Mouse (Mus musculus) sigmoid colon, adult 10 weeks (tissue): ENCODE data around the gene Lin37. TPM values are rescaled to one million over a fixed set of nuclear protein-coding genes. Genes with fewer than 3 reads are reported as not detected.

Experiments used
- polyA plus RNA-seq: library from polyadenylated mRNA; stranded (reverse); fragments of 350-450 nt; fragmentation: Illumina TruSeq; extraction: RNeasy Lipid Tissue Mini Kit (QIAGEN cat#74804); gene quantifications from one replicate; pipeline ENCODE4 v1.2.3, GENCODE M21; 2014; ENCODE audit warnings: low read depth, low replicate concordance

Lin37 gene
- 3.1 TPM for polyA plus RNA-seq

DNA sequence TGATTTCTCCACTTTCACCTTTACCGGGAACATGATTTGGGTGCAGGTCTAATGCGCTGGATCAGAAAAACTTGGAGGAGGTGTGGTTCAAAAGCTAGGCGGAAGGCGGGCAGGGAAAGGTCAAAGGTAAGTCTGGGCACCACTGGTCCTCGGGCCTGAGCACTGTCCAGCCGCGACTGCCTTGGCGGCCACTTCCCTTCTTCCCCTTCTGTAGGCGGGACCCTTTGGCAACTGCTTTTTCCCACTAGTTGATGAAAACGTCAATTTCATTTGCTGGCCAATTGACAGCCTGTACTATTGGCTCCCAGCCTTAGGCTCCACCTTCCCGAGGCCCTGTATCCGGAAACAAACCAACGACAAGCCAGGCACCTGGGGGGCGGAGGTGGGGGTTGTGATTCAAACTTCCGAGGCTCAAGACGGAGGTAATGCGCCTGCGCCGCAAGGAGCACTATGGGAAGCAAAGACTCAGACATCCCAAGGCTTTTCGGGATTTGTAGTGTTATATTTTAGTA lies at the start of gene Lin37:
Gene Lin37, minus strand, starts transcription at position 396 of the 512 bp plus-strand sequence.

DNA sequence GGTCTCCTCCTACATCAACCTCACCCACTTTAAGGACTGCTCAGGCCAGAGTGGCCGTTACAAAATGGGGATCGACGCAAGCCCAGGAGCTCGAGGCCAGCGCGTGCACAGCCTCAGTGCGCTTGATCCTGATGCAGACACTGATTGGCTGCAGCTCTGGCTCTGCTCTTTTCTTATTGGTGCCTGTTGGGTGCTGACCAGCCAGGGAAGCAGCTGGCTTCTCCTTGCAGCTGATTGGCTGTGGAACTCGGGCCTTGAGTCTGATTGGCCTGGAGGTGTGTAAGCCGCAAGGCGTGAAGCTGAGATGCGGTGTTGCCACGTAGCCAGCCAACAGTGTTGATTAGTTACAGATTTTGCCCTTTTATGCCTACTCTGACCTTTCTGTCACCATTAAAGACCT lies 39.1 kb upstream of the Lin37 start, which contains the start of gene Zbtb32:
Gene Zbtb32, minus strand, starts transcription at position 124 of the 400 bp plus-strand sequence.

DNA sequence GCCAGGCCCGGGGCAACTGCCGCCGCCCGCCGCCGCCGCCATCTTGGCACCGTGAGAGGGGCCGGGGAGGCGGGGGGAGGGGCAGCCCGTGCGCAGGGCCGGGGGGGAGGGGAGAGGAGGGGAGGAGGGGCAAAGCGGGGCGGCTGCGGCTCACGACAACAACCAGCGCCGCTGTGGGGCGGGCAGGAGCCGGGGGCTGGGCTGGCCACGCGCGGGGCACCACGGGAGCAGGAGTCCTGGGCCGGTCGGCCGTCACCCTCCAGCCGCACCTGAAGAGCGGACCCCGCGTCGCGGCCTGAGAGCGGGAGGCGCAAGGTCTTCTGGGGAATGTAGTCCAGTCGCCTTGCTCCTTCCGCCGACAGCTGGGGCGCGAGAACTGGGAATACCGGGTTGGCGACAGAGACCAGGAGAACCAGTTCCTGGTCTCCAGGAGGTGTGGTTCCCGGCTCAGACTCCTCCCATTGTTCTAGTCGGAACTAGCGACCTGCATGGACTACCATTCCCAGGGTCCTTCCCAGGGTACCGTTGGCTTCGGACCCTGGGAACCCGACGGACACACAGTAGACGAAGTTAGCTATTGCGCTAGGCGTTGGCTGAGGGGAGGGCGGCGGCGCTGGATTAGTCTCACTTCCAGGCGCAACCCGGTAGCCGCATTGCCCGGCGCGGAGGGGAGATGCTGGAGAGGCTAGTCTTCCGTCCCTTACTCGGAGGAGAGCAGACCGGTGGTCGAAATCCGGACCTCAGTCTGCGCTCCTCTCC lies 29.2 kb upstream of the Lin37 start, which contains the start of gene Kmt2b:
Gene Kmt2b, minus strand, starts transcription at position 51 of the 759 bp plus-strand sequence.

DNA sequence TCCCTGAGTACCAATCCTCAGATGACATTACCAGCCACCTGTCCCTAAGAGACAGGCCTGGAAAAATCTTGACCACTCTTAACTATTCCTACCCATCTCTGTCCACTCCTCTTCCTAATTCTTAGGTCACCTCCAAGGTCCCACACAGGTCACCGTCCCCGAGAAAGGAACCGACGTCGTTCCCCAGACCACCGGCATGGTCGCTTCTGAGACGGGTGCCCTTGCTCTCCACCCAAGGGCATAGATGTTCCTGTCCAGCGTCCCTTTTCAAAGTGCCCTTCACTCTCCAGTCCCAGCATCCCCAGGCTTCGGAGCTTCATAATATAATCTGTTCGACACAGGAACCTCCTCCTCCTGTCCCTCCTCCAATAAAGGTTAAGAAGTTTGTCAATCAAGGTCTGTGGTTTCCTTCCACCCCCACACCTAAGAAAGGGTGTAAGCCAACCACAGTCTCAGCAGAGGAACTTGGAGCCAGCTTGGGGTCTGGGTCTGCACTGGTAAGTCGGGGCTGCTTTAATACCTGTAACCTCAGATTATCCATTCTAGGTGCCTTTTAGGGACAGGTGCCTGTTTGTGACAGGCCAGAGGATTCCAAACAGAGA lies 5.4 kb upstream of the Lin37 start, which contains the start of gene Igflr1:
Gene Igflr1, plus strand, starts transcription at position 458 of the 602 bp plus-strand sequence.

DNA sequence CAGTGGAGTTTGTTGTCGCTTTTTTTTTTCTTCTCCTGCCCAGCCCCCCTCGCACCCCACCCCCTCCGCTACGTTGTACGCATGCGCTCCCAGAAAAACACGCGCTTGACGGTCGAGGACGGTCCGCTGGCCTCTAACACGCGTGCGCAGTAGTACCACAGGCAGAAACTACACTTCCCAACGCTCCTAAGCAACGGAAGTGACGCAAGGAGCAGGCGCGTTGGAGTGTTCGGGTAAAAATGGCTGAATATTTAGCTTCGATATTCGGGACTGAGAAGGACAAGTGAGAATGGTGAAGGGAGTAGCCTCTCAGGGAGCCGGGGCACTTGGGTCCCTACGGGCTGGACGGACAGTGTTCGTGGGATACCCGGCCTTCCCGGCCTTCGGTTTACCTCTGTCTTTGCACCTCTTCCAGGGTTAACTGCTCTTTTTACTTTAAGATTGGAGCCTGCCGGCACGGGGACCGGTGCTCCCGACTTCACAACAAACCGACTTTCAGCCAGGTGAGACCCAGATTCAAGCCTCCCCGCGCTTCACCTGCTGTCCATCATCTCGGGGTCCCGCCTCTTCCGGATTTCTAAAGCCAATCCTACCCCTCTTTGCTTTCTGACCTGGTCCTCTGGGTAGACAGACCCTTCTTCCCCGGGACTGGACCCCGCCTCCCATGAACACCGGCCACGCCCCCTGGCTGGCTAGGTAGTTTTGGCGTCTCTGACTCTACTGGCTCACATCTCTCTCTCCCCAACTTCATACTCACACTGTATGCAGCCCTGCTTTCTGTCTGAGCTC lies 3.7 kb upstream of the Lin37 start, which contains the start of the genes U2af1l4, Gm49396 and Psenen:
Gene U2af1l4, plus strand, starts transcription at position 185 of the 789 bp plus-strand sequence.
Gene Gm49396, plus strand, starts transcription at position 228 of the 789 bp plus-strand sequence.
Gene Psenen, minus strand, starts transcription at position 511 of the 789 bp plus-strand sequence.

DNA sequence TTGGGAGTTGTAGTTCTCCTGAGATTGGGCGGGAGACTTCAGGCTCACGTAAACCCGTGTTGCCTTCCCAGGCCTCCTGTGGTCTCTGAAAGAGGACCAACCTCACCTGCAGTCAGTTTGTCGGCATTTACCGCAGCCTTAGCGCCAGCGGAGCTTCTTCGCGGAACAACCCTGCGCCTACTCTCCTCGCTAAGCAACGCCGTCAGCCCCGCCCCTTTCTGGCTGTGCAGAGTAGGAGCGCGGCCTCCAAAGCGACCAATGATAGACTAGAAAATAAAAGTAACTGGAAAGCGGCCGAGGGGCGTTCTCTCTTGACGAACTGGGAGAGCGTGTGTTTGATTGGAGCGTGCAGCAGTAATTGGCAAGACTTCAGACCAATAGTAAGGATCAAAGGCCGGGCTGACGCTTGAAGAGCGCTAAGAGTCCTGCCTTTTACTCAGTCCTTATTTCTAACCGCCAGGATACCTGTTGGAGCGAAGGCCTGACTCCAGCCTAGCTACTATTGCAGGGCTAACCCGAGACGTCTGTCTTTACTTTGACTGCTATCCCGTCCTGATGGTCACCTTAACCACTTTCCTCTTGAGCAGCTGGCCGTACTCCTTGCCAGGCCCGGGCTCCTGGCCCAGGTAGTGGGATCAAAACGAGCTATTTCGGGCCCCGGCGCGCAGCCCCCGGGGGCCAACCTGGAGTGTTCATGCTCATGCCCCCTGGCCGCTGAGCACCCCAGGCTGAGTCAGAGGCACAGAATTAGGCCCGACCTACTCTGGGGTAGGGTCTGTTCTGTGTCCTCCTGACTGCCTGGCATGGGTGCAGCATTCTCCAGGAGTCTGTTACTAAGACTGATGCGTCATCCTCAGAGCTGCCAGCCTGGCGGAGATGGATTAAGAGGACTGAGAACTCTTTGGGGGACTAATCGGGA lies 7.3 kb downstream of the Lin37 start, which contains the start of the genes Hspb6 and Proser3:
Gene Hspb6, plus strand, starts transcription at position 77 of the 919 bp plus-strand sequence.
Gene Proser3, minus strand, starts transcription at position 198 of the 919 bp plus-strand sequence.

DNA sequence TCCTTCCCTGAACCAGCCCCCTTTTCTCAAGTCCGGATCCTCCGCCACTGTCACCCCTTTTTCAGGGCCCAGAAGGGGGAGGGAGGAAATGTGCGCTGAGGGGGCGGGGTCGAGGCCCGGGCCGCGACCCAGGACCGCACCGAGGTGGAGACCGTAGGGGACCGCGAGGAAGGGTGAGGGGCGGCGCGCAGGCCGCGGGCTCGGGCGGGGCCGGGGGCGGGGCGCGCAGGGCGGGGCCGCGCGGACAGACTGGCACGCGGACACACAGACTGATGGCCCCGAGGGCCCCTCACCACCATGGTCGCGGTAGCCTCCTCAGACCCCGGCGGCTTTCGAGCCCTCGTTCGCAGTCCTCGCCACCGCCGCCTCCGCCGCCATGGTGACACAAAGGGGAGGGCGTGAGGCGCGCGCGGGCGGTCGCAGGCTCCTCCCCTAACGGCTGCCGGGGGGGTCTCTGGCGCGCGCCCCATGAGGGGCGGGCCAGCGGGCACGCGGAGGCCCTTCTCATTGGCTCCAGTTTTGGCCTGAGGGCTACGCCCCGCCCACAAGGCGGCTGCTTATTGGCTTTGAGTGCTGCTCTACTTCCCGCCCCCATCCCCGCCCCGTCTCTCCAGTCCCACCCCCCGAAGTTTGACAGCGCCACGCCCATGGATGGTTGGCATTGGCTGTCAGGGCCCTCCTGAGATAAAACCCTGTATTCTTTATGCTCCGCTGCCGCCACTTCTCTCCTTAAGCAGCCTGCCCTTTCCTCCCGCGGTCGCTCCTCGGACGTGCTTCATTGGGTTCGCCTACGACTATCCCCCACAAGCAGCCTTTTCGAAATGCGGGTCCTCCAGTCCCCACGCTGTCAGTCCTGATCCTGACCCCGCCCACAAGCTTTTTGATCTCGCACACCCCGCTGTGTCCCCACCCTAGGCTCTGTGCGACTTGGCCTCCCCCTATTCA lies 24.7 kb downstream of the Lin37 start, which contains the start of gene Arhgap33:
Gene Arhgap33, minus strand, starts transcription at position 428 of the 945 bp plus-strand sequence.

Other genes with a start within 250 kb of the Lin37 start
- gene Syne4, start 245.0 kb downstream of the Lin37 start, polyA plus RNA-seq: 1.7 TPM
- gene E130208F15Rik, start 238.1 kb downstream of the Lin37 start, polyA plus RNA-seq: 1.8 TPM
- gene Sdhaf1, start 235.9 kb downstream of the Lin37 start, polyA plus RNA-seq: 2.2 TPM
- gene Lrfn3, start 197.1 kb downstream of the Lin37 start, polyA plus RNA-seq: 0.57 TPM
- gene Tyrobp, start 146.1 kb downstream of the Lin37 start, polyA plus RNA-seq: 2.4 TPM
- gene Hcst, start 140.0 kb downstream of the Lin37 start, polyA plus RNA-seq: not detected
- 1.4 TPM for gene Nfkbid, start 138.1 kb downstream of the Lin37 start, polyA plus RNA-seq
- gene Aplp1, start 114.3 kb downstream of the Lin37 start, polyA plus RNA-seq: 3.2 TPM
- gene Kirrel2, start 102.1 kb downstream of the Lin37 start, polyA plus RNA-seq: not detected
- not detected for gene Nphs1, start 101.5 kb downstream of the Lin37 start, polyA plus RNA-seq
- gene Prodh2, start 66.2 kb downstream of the Lin37 start, polyA plus RNA-seq: not detected
- gene Arhgap33, start 24.8 kb downstream of the Lin37 start, polyA plus RNA-seq: 0.54 TPM
- 35.6 TPM for gene Hspb6, start 7.7 kb downstream of the Lin37 start, polyA plus RNA-seq
- gene Proser3, start 7.5 kb downstream of the Lin37 start, polyA plus RNA-seq: 2.2 TPM
- gene U2af1l4, start 3.5 kb upstream of the Lin37 start, polyA plus RNA-seq: 9.0 TPM
- gene Gm49396, start 3.5 kb upstream of the Lin37 start, polyA plus RNA-seq: 6.2 TPM
- 28.7 TPM for gene Psenen, start 3.8 kb upstream of the Lin37 start, polyA plus RNA-seq
- gene Igflr1, start 5.6 kb upstream of the Lin37 start, polyA plus RNA-seq: not detected
- 9.5 TPM for gene Kmt2b, start 28.9 kb upstream of the Lin37 start, polyA plus RNA-seq
- not detected for gene Zbtb32, start 39.1 kb upstream of the Lin37 start, polyA plus RNA-seq
- not detected for gene Upk1a, start 53.0 kb upstream of the Lin37 start, polyA plus RNA-seq
- 1,311 TPM for gene Cox6b1, start 66.3 kb upstream of the Lin37 start, polyA plus RNA-seq
- not detected for gene Etv2, start 76.0 kb upstream of the Lin37 start, polyA plus RNA-seq
- gene Rbm42, start 90.5 kb upstream of the Lin37 start, polyA plus RNA-seq: not detected
- gene Haus5, start 105.2 kb upstream of the Lin37 start, polyA plus RNA-seq: 3.0 TPM
- gene Pmis2, start 111.8 kb upstream of the Lin37 start, polyA plus RNA-seq: not detected
- not detected for gene 2200002J24Rik, start 139.1 kb upstream of the Lin37 start, polyA plus RNA-seq
- gene Atp4a, start 152.4 kb upstream of the Lin37 start, polyA plus RNA-seq: not detected
- 7.3 TPM for gene Tmem147, start 169.7 kb upstream of the Lin37 start, polyA plus RNA-seq
- not detected for gene Gapdhs, start 183.8 kb upstream of the Lin37 start, polyA plus RNA-seq
- gene Sbsn, start 191.6 kb upstream of the Lin37 start, polyA plus RNA-seq: 0.69 TPM
- 2.5 TPM for gene Dmkn, start 203.9 kb upstream of the Lin37 start, polyA plus RNA-seq
- not detected for gene Krtdap, start 228.1 kb upstream of the Lin37 start, polyA plus RNA-seq